Mouse (Mus musculus): ENCODE results near the gene Pomt1.

- TF ChIP-seq CTCF (IDR thresholded peaks at IDR 0.05; ENCODE audit: control insufficient read depth, insufficient read depth, insufficient replicate concordance, low read depth, low read length): no peak
- no peak for TF ChIP-seq POLR2A (IDR thresholded peaks at IDR 0.05; ENCODE audit: control insufficient read depth, low read depth, low read length)
Observed at GRCm38 (mm10) chr2:32282289-32282688, 45.9 kb downstream of the Pomt1 start.

Measured in testis, adult 2 months (tissue).